Mouse (Mus musculus) CH12.LX (cell line): ENCODE measurements at regions not wholly inside any gene's neighbourhood (a gene's known extent, or its start where the extent isn't known, plus 50 kb on each side); places are given as distances from the start of the nearest gene placed in this dataset.

Experiments used
- DNase-seq: peaks from one replicate; pipeline ENCODE4 v3.0.0-alpha.2; 2013; ENCODE audit errors: extremely low read depth
- H3K27ac ChIP-seq: 2 replicates; pipeline ENCODE4 v1.5.1; 2012; ENCODE audit warnings: low read depth, mild to moderate bottlenecking, control low read depth, moderate library complexity; ENCODE audit not compliant: insufficient read depth
- H3K27me3 ChIP-seq: replicated peaks from 2 replicates; pipeline ENCODE3; 2012; ENCODE audit warnings: inconsistent platforms
- H3K36me3 ChIP-seq, 2 experiments: replicated peaks in 1 of 2; 2 replicates each; pipeline versions ENCODE3 to v1.6.1; 2012; ENCODE audit warnings: inconsistent platforms in 1 of 2, low read length in 1 of 2, mild to moderate bottlenecking in 1 of 2, mixed read lengths in 1 of 2, moderate library complexity in 1 of 2; ENCODE audit not compliant: control insufficient read depth in 1 of 2, insufficient read depth in 1 of 2
- H3K4me1 ChIP-seq, 2 experiments: 2 replicates each; pipeline ENCODE4 v1.6.1; 2012; ENCODE audit warnings: inconsistent platforms in 1 of 2, moderate library complexity in 1 of 2; ENCODE audit not compliant: insufficient read depth in 2 of 2, control insufficient read depth in 1 of 2
- H3K4me2 ChIP-seq: 2 replicates; pipeline ENCODE4 v1.6.1; 2012; ENCODE audit warnings: low read depth, mild to moderate bottlenecking, control low read depth; ENCODE audit not compliant: poor library complexity, insufficient read depth, severe bottlenecking
- H3K4me3 ChIP-seq, 3 experiments: fragments of 150-350 bp in 1 of 3; sonication (generic) in 1 of 3; replicated peaks in 1 of 3; 2 replicates each; pipeline versions ENCODE3 to v1.5.1; 2011 to 2012; ENCODE audit warnings: low read depth in 2 of 3, low read length in 2 of 3, mild to moderate bottlenecking in 2 of 3, moderate library complexity in 2 of 3, control low read depth in 1 of 3, improper control_type of control experiment in 1 of 3, inconsistent platforms in 1 of 3, mixed read lengths in 1 of 3; ENCODE audit not compliant: poor library complexity in 1 of 3
- H3K79me2 ChIP-seq: replicated peaks from 2 replicates; pipeline ENCODE4 v1.6.1; 2012; ENCODE audit warnings: mild to moderate bottlenecking, moderate library complexity; ENCODE audit not compliant: control insufficient read depth, poor library complexity, insufficient read depth, severe bottlenecking; ENCODE audit errors: extremely low read depth
- H3K9ac ChIP-seq: 2 replicates; pipeline ENCODE4 v1.6.1; 2012; ENCODE audit warnings: low read depth, mild to moderate bottlenecking, control low read depth, moderate library complexity; ENCODE audit not compliant: insufficient read depth
- H3K9me3 ChIP-seq: replicated peaks from 2 replicates; pipeline ENCODE3; 2012; ENCODE audit warnings: low read length, inconsistent platforms, mixed read lengths
- CHD2 ChIP-seq: IDR thresholded peaks from 2 replicates; pipeline ENCODE4 v1.6.1; 2011; ENCODE audit warnings: low read length, improper control_type of control experiment
- CTCF ChIP-seq, 2 experiments: IDR thresholded peaks in 1 of 2; conservative IDR thresholded peaks in 1 of 2; 2 replicates each; pipeline ENCODE4 v1.5.1; 2011 to 2012; ENCODE audit warnings: low read depth in 2 of 2, low read length in 2 of 2, improper control_type of control experiment in 1 of 2, inconsistent platforms in 1 of 2, mild to moderate bottlenecking in 1 of 2, moderate library complexity in 1 of 2
- E2F4 ChIP-seq: IDR thresholded peaks from 2 replicates; pipeline ENCODE4 v1.6.1; 2011; ENCODE audit warnings: low read depth, low read length, improper control_type of control experiment; ENCODE audit not compliant: insufficient replicate concordance
- EP300 ChIP-seq: IDR thresholded peaks from 2 replicates; pipeline ENCODE4 v1.6.1; 2011; ENCODE audit warnings: low read length, improper control_type of control experiment
- GABPA ChIP-seq: IDR thresholded peaks from 2 replicates; pipeline ENCODE4 v1.6.1; 2012; ENCODE audit warnings: low read depth, low read length, improper control_type of control experiment, inconsistent platforms; ENCODE audit not compliant: insufficient replicate concordance
- HCFC1 ChIP-seq: IDR thresholded peaks from 2 replicates; pipeline ENCODE4 v1.6.1; 2012; ENCODE audit warnings: low read depth, mild to moderate bottlenecking, inconsistent platforms, low read length, improper control_type of control experiment
- JUN ChIP-seq: IDR thresholded peaks from 2 replicates; pipeline ENCODE4 v1.6.1; 2011; ENCODE audit warnings: low read depth, mild to moderate bottlenecking, low read length, improper control_type of control experiment, moderate library complexity; ENCODE audit not compliant: insufficient read depth
- MAX ChIP-seq: IDR thresholded peaks from 2 replicates; pipeline ENCODE4 v1.6.1; 2011; ENCODE audit warnings: low read length, improper control_type of control experiment
- MXI1 ChIP-seq: IDR thresholded peaks from 2 replicates; pipeline ENCODE4 v1.6.1; 2011; ENCODE audit warnings: mild to moderate bottlenecking, low read depth, low read length, improper control_type of control experiment
- RCOR1 ChIP-seq: conservative IDR thresholded peaks from 2 replicates; pipeline ENCODE4 v1.6.1; 2012; ENCODE audit warnings: low read depth, mild to moderate bottlenecking, inconsistent platforms, low read length, improper control_type of control experiment
- SIN3A ChIP-seq: IDR thresholded peaks from 2 replicates; pipeline ENCODE4 v1.6.1; 2012; ENCODE audit warnings: low read length, improper control_type of control experiment, inconsistent platforms
- SMC3 ChIP-seq: IDR thresholded peaks from 2 replicates; pipeline ENCODE4 v1.6.1; 2011; ENCODE audit warnings: low read depth, low read length, improper control_type of control experiment
- USF2 ChIP-seq: conservative IDR thresholded peaks from 2 replicates; pipeline ENCODE4 v1.6.1; 2011; ENCODE audit warnings: low read depth, low read length, improper control_type of control experiment
- ZKSCAN1 ChIP-seq: IDR thresholded peaks from 2 replicates; pipeline ENCODE4 v1.6.1; 2012; ENCODE audit warnings: low read depth, inconsistent platforms, low read length, improper control_type of control experiment, borderline replicate concordance
- ZMIZ1 ChIP-seq: IDR thresholded peaks from 2 replicates; pipeline ENCODE4 v1.6.1; 2012; ENCODE audit warnings: low read depth, mild to moderate bottlenecking, inconsistent platforms, low read length, improper control_type of control experiment
- dilution Hi-C: fragments of 300-500 bp; cut with MboI; formaldehyde crosslinking; loops from 2 replicates; pipeline ENCODE4 v1.14.3; 2020; ENCODE audit warnings: low sequenced_read_pairs; ENCODE audit not compliant: extremely low pct_unique_long_range_greater_than_20kb, extremely low pct_ligation_motif_present
- in situ Hi-C: fragments of 300-500 bp; cut with MboI; formaldehyde crosslinking; loops from 3 replicates; pipeline ENCODE4 v1.14.3; 2019; ENCODE audit warnings: low sequenced_read_pairs, low pct_ligation_motif_present, low pct_unique_long_range_greater_than_20kb, mixed read lengths

- Histone ChIP-seq H3K4me1 (no peaks in the 10 kb centered on the region), H3K79me2 (no peaks in the 10 kb centered on the region), H3K9me3 (no peaks in the 10 kb centered on the region), H3K4me2 (no peak overlapping the region), H3K36me3 (no peaks in the 10 kb centered on the region), H3K9ac (no peak overlapping the region), H3K4me3 (no peak overlapping the region), H3K27ac (no peak overlapping the region), H3K27me3 (no peaks in the 10 kb centered on the region)
- DNase-seq = peak; percentile 6
- in situ Hi-C loops = no loop called here
- TF ChIP-seq CHD2 (no peak), HCFC1 (peak; percentile 67), ZKSCAN1 (no peak), SMC3 (no peak)
- dilution Hi-C loops = no loop called here
These were observed 103.9 kb downstream of the Tnfsf11 start for GRCm38 (mm10) chr14:78203726-78204565.

GRCm38 (mm10) chr14:78202781-78203180, 105.1 kb downstream of the Tnfsf11 start:
- Histone ChIP-seq H3K9me3 (no peaks in the 10 kb centered on the region), H3K27ac (no peak overlapping the region), H3K36me3 (no peaks in the 10 kb centered on the region), H3K9ac (no peak overlapping the region), H3K79me2 (no peaks in the 10 kb centered on the region), H3K27me3 (no peaks in the 10 kb centered on the region), H3K4me2 (no peak overlapping the region), H3K4me3 (no peak overlapping the region), H3K4me1 (no peaks in the 10 kb centered on the region)
- in situ Hi-C loops (no loop called here), dilution Hi-C loops (no loop called here)
- DNase-seq = peak; percentile 1
- TF ChIP-seq RCOR1 (no peak), MAX (no peak), USF2 (no peak), CTCF (conservative IDR thresholded peaks at IDR 0.05 in 1 of 2, IDR thresholded peaks at IDR 0.05 in 1 of 2; ENCODE audit: low read depth in 2 of 2, low read length in 2 of 2) (peak in 1 of 2 experiments; percentile 37; a peak in 2 of 4 replicates), JUN (no peak), SMC3 (peak; percentile 25; the same call in 1 of the 2 replicates)

- in situ Hi-C loops = no loop called here
- dilution Hi-C loops = no loop called here
- H3K79me2 ChIP-seq = no peaks in the 10 kb centered on the region
- no peak for DNase-seq
- H3K36me3 ChIP-seq = no peaks in the 10 kb centered on the region
- no peak overlapping the region for H3K27ac ChIP-seq
- no peak for TF ChIP-seq E2F4
- no peak for TF ChIP-seq MXI1
- TF ChIP-seq SIN3A = no peak
- TF ChIP-seq ZMIZ1 = no peak
- TF ChIP-seq GABPA = no peak
- no peak for TF ChIP-seq EP300
- TF ChIP-seq SMC3 = no peak
- TF ChIP-seq, all 38 proteins: peak for 0
- Histone ChIP-seq H3K9ac (no peak overlapping the region), H3K27me3 (no peaks in the 10 kb centered on the region), H3K4me2 (no peak overlapping the region), H3K4me1 (no peaks in the 10 kb centered on the region), H3K4me3 (no peak overlapping the region), H3K9me3 (no peaks in the 10 kb centered on the region)
These were observed 108.7 kb upstream of the Fam216b start for GRCm38 (mm10) chr14:78197483-78197882.
